Mouse (Mus musculus): ENCODE measurements around the gene Chst12. TPM values are rescaled to one million over a fixed set of nuclear protein-coding genes. Genes with fewer than 3 reads are reported as not detected.

Chst12 gene
- 21.9 and 25.6 TPM in 2 replicates for polyA plus RNA-seq (2021; fragmentation: Nextera tagmentation)
- long read RNA-seq, experiment 1, transcript Chst12-202 (2 exons, 766 nt), result minor isoform, 12 of 88 reads
- long read RNA-seq, experiment 1, transcript Chst12-201 (2 exons, 2,331 nt), result major isoform, 72 of 88 reads
- long read RNA-seq, experiment 1, partial matches to known transcripts, result 2 of 88 reads
- long read RNA-seq, experiment 1, other reads (novel, unspliced or antisense), result 2 of 88 reads
- long read RNA-seq, experiment 2, transcript Chst12-201 (2 exons, 2,331 nt), result major isoform, 34 of 50 reads
- long read RNA-seq, experiment 2, partial matches to known transcripts, result 11 of 50 reads
- long read RNA-seq, experiment 2, other reads (novel, unspliced or antisense), result 2 of 50 reads

GRCm38 (mm10) chr5:140505208-140505780 is at the start of gene Chst12:
Chst12 (plus strand) TSS chr5:140505550.

DNA sequence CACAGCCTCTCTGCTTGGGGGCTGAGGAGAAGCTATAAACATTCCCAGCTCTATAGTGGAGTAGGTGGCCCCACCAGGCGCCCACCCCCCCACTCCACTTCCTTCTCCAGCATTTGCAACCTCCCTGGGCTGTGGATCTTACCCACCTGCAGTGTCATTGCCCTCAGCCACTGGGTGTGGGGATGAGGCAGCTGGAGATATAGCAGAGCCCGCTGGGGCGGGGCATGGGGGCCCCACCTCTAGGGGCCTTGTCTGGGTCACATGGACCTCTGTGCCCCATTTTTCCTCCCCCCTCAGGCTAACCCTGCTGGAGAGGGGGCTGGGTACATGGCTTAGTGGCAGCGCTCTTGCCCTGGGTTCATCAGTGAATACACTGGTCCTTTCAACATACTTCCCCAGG is 59.5 kb downstream of the Chst12 start, which contains the start of gene Grifin:
Gene Grifin, minus strand, starts transcription at position 176 of the 400 bp plus-strand sequence.

Other genes starting within 250 kb of the Chst12 start
- gene Mad1l1, start 184.0 kb upstream of the Chst12 start, polyA plus RNA-seq (2021; fragmentation: Nextera tagmentation), result 6.6 and 8.8 TPM in 2 replicates
- gene Nudt1, start 183.9 kb upstream of the Chst12 start, polyA plus RNA-seq (2021; fragmentation: Nextera tagmentation), result 13.0 and 13.6 TPM in 2 replicates
- gene Mrm2, start 173.7 kb upstream of the Chst12 start, polyA plus RNA-seq (2021; fragmentation: Nextera tagmentation), result 12.3 and 14.6 TPM in 2 replicates
- 6.0 and 7.4 TPM in 2 replicates for gene Snx8, start 116.3 kb upstream of the Chst12 start, polyA plus RNA-seq (2021; fragmentation: Nextera tagmentation)
- gene Eif3b, start 86.2 kb upstream of the Chst12 start, polyA plus RNA-seq (2021; fragmentation: Nextera tagmentation), result 14.2 and 55.0 TPM in 2 replicates
- gene Gm4869, start 59.9 kb upstream of the Chst12 start, polyA plus RNA-seq (2021; fragmentation: Nextera tagmentation), result not detected in 2 replicates
- gene Grifin, start 59.5 kb downstream of the Chst12 start, polyA plus RNA-seq (2021; fragmentation: Nextera tagmentation), result 0.61 and 0.83 TPM in 2 replicates
- 3.9 and 4.0 TPM in 2 replicates for gene Lfng, start 101.8 kb downstream of the Chst12 start, polyA plus RNA-seq (2021; fragmentation: Nextera tagmentation)
- 20.7 and 76.3 TPM in 2 replicates for gene Ttyh3, start 143.5 kb downstream of the Chst12 start, polyA plus RNA-seq (2021; fragmentation: Nextera tagmentation)
- 5.4 and 6.0 TPM in 2 replicates for gene Iqce, start 196.8 kb downstream of the Chst12 start, polyA plus RNA-seq (2021; fragmentation: Nextera tagmentation)
- gene Brat1, start 199.5 kb downstream of the Chst12 start, polyA plus RNA-seq (2021; fragmentation: Nextera tagmentation), result 7.8 and 8.1 TPM in 2 replicates
- gene Amz1, start 218.6 kb downstream of the Chst12 start, polyA plus RNA-seq (2021; fragmentation: Nextera tagmentation), result 6.8 and 7.0 TPM in 2 replicates

All from left cerebral cortex, adult 6 months (tissue).